Mouse (Mus musculus) E14TG2a.4 (cell line): ENCODE measurements around the gene Rab3b.

Experiments used
- CTCF ChIP-seq: conservative IDR thresholded peaks from 2 replicates; pipeline ENCODE4 v1.5.1; 2014; ENCODE audit warnings: low read length
- POU5F1 ChIP-seq: IDR thresholded peaks from 2 replicates; pipeline ENCODE4 v1.6.1; 2014; ENCODE audit warnings: low read length, borderline replicate concordance

GRCm38 (mm10) chr4:108835496-108835895, 43.4 kb upstream of the Rab3b start:
- no peak for TF ChIP-seq CTCF
- no peak for TF ChIP-seq POU5F1
